Mouse (Mus musculus): ENCODE data around the gene Mid1.

DNA sequence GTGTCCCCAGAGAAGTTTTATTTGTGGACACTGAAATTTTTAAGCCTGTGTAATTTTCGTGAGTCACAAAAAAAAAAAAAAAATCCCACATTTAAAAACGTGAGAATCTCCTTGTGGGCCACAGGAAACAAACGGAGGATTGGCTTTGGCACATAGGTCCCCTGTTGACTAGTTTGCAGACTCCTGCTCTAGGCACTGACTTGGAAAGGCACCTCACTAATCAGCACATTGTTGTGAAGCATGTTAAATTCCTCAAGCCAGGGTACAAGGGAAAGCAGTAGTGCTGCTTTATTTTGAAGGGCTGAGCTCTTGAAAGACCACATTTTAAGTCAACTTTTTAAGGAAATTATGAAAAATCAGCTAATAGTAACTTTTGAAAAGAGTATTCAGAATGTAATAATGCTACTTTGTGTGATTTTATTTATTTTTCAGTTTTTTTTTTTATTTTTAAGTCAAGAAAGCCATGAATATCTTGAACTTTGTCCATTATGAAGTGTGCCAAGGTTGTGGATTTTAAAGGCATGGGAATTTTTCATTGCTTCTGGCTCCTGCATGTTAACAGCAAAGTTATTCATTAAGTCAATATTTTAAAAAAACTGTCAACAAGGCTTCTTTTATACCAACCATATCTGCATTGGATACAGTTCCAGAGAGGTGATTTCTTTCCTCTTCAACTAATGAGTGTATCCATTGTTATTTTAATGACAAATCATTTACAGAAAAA lies 214.4 kb downstream of the Mid1 start:
- TF ChIP-seq EP300 (IDR thresholded peaks at IDR 0.05) (no peak), CTCF (IDR thresholded peaks at IDR 0.05) (no peak)
